Mouse (Mus musculus) CH12.LX (cell line): ENCODE results near the gene Swsap1. TPM values are rescaled to one million over a fixed set of nuclear protein-coding genes. Genes with fewer than 3 reads are reported as not detected.

ENCODE experiments used
- DNase-seq: peaks from one replicate; pipeline ENCODE4 v3.0.0-alpha.2; 2013; ENCODE audit errors: extremely low read depth
- H3K27ac ChIP-seq: 2 replicates; pipeline ENCODE4 v1.5.1; 2012; ENCODE audit warnings: low read depth, mild to moderate bottlenecking, control low read depth, moderate library complexity; ENCODE audit not compliant: insufficient read depth
- H3K27me3 ChIP-seq: replicated peaks from 2 replicates; pipeline ENCODE3; 2012; ENCODE audit warnings: inconsistent platforms
- H3K36me3 ChIP-seq, 2 experiments: replicated peaks in 1 of 2; 2 replicates each; pipeline versions ENCODE3 to v1.6.1; 2012; ENCODE audit warnings: inconsistent platforms in 1 of 2, low read length in 1 of 2, mild to moderate bottlenecking in 1 of 2, mixed read lengths in 1 of 2, moderate library complexity in 1 of 2; ENCODE audit not compliant: control insufficient read depth in 1 of 2, insufficient read depth in 1 of 2
- H3K4me1 ChIP-seq, 2 experiments: 2 replicates each; pipeline ENCODE4 v1.6.1; 2012; ENCODE audit warnings: inconsistent platforms in 1 of 2, moderate library complexity in 1 of 2; ENCODE audit not compliant: insufficient read depth in 2 of 2, control insufficient read depth in 1 of 2
- H3K4me2 ChIP-seq: 2 replicates; pipeline ENCODE4 v1.6.1; 2012; ENCODE audit warnings: low read depth, mild to moderate bottlenecking, control low read depth; ENCODE audit not compliant: poor library complexity, insufficient read depth, severe bottlenecking
- H3K4me3 ChIP-seq, 3 experiments: fragments of 150-350 bp in 1 of 3; sonication (generic) in 1 of 3; replicated peaks in 1 of 3; 2 replicates each; pipeline versions ENCODE3 to v1.5.1; 2011 to 2012; ENCODE audit warnings: low read depth in 2 of 3, low read length in 2 of 3, mild to moderate bottlenecking in 2 of 3, moderate library complexity in 2 of 3, control low read depth in 1 of 3, improper control_type of control experiment in 1 of 3, inconsistent platforms in 1 of 3, mixed read lengths in 1 of 3; ENCODE audit not compliant: poor library complexity in 1 of 3
- H3K79me2 ChIP-seq: replicated peaks from 2 replicates; pipeline ENCODE4 v1.6.1; 2012; ENCODE audit warnings: mild to moderate bottlenecking, moderate library complexity; ENCODE audit not compliant: control insufficient read depth, poor library complexity, insufficient read depth, severe bottlenecking; ENCODE audit errors: extremely low read depth
- H3K9ac ChIP-seq: 2 replicates; pipeline ENCODE4 v1.6.1; 2012; ENCODE audit warnings: low read depth, mild to moderate bottlenecking, control low read depth, moderate library complexity; ENCODE audit not compliant: insufficient read depth
- H3K9me3 ChIP-seq: replicated peaks from 2 replicates; pipeline ENCODE3; 2012; ENCODE audit warnings: low read length, inconsistent platforms, mixed read lengths
- BHLHE40 ChIP-seq: IDR thresholded peaks from 2 replicates; pipeline ENCODE4 v1.6.1; 2011; ENCODE audit warnings: mild to moderate bottlenecking, low read depth, low read length, improper control_type of control experiment
- CHD1 ChIP-seq: IDR thresholded peaks from 2 replicates; pipeline ENCODE4 v1.6.1; 2012; ENCODE audit warnings: low read depth, low read length, improper control_type of control experiment, inconsistent platforms
- CHD2 ChIP-seq: IDR thresholded peaks from 2 replicates; pipeline ENCODE4 v1.6.1; 2011; ENCODE audit warnings: low read length, improper control_type of control experiment
- ELF1 ChIP-seq: IDR thresholded peaks from 2 replicates; pipeline ENCODE4 v1.6.1; 2014; ENCODE audit warnings: low read depth, mild to moderate bottlenecking, inconsistent platforms, low read length, improper control_type of control experiment
- EP300 ChIP-seq: IDR thresholded peaks from 2 replicates; pipeline ENCODE4 v1.6.1; 2011; ENCODE audit warnings: low read length, improper control_type of control experiment
- ETS1 ChIP-seq: conservative IDR thresholded peaks from 2 replicates; pipeline ENCODE4 v1.6.1; 2012; ENCODE audit warnings: low read depth, mild to moderate bottlenecking, inconsistent platforms, low read length, improper control_type of control experiment, moderate library complexity
- GABPA ChIP-seq: IDR thresholded peaks from 2 replicates; pipeline ENCODE4 v1.6.1; 2012; ENCODE audit warnings: low read depth, low read length, improper control_type of control experiment, inconsistent platforms; ENCODE audit not compliant: insufficient replicate concordance
- HCFC1 ChIP-seq: IDR thresholded peaks from 2 replicates; pipeline ENCODE4 v1.6.1; 2012; ENCODE audit warnings: low read depth, mild to moderate bottlenecking, inconsistent platforms, low read length, improper control_type of control experiment
- JUN ChIP-seq: IDR thresholded peaks from 2 replicates; pipeline ENCODE4 v1.6.1; 2011; ENCODE audit warnings: low read depth, mild to moderate bottlenecking, low read length, improper control_type of control experiment, moderate library complexity; ENCODE audit not compliant: insufficient read depth
- KAT2A ChIP-seq: IDR thresholded peaks from 2 replicates; pipeline ENCODE4 v1.6.1; 2012; ENCODE audit warnings: low read length, improper control_type of control experiment, inconsistent platforms; ENCODE audit not compliant: insufficient replicate concordance
- MAFK ChIP-seq: IDR thresholded peaks from 2 replicates; pipeline ENCODE4 v1.6.1; 2011; ENCODE audit warnings: low read length, improper control_type of control experiment; ENCODE audit not compliant: insufficient replicate concordance
- MEF2A ChIP-seq: IDR thresholded peaks from 2 replicates; pipeline ENCODE4 v1.6.1; 2014; ENCODE audit warnings: low read depth, mild to moderate bottlenecking, inconsistent platforms, low read length, improper control_type of control experiment, borderline replicate concordance
- MXI1 ChIP-seq: IDR thresholded peaks from 2 replicates; pipeline ENCODE4 v1.6.1; 2011; ENCODE audit warnings: mild to moderate bottlenecking, low read depth, low read length, improper control_type of control experiment
- POLR2AphosphoS2 ChIP-seq: IDR thresholded peaks from 2 replicates; pipeline ENCODE4 v1.6.1; 2011; ENCODE audit warnings: low read depth, low read length, improper control_type of control experiment
- SIN3A ChIP-seq: IDR thresholded peaks from 2 replicates; pipeline ENCODE4 v1.6.1; 2012; ENCODE audit warnings: low read length, improper control_type of control experiment, inconsistent platforms
- SMC3 ChIP-seq: IDR thresholded peaks from 2 replicates; pipeline ENCODE4 v1.6.1; 2011; ENCODE audit warnings: low read depth, low read length, improper control_type of control experiment
- UBTF ChIP-seq: IDR thresholded peaks from 2 replicates; pipeline ENCODE4 v1.6.1; 2012; ENCODE audit warnings: low read depth, mild to moderate bottlenecking, inconsistent platforms, low read length, improper control_type of control experiment, moderate library complexity
- ZKSCAN1 ChIP-seq: IDR thresholded peaks from 2 replicates; pipeline ENCODE4 v1.6.1; 2012; ENCODE audit warnings: low read depth, inconsistent platforms, low read length, improper control_type of control experiment, borderline replicate concordance
- dilution Hi-C: fragments of 300-500 bp; cut with MboI; formaldehyde crosslinking; loops from 2 replicates; pipeline ENCODE4 v1.14.3; 2020; ENCODE audit warnings: low sequenced_read_pairs; ENCODE audit not compliant: extremely low pct_unique_long_range_greater_than_20kb, extremely low pct_ligation_motif_present
- in situ Hi-C: fragments of 300-500 bp; cut with MboI; formaldehyde crosslinking; loops from 3 replicates; pipeline ENCODE4 v1.14.3; 2019; ENCODE audit warnings: low sequenced_read_pairs, low pct_ligation_motif_present, low pct_unique_long_range_greater_than_20kb, mixed read lengths
- polyA plus RNA-seq: library from polyadenylated mRNA; unstranded; fragments of >175 nt; gene quantifications from 2 replicates; pipeline ENCODE4 v1.2.1, GENCODE M21; 2012; ENCODE audit warnings: low read depth; ENCODE audit not compliant: insufficient read length
- total RNA-seq, 2 experiments: library from RNA; depleted of rRNA; stranded (reverse); fragments of 300-350 nt in 1 of 2; fragments of >200 nt in 1 of 2; gene quantifications; 2 replicates each; pipeline ENCODE4 v1.2.3; 2012 to 2014

Gene Swsap1
- total and polyA plus RNA-seq, 3 experiments: 3.1 to 4.1 (median 4.0) TPM

DNA sequence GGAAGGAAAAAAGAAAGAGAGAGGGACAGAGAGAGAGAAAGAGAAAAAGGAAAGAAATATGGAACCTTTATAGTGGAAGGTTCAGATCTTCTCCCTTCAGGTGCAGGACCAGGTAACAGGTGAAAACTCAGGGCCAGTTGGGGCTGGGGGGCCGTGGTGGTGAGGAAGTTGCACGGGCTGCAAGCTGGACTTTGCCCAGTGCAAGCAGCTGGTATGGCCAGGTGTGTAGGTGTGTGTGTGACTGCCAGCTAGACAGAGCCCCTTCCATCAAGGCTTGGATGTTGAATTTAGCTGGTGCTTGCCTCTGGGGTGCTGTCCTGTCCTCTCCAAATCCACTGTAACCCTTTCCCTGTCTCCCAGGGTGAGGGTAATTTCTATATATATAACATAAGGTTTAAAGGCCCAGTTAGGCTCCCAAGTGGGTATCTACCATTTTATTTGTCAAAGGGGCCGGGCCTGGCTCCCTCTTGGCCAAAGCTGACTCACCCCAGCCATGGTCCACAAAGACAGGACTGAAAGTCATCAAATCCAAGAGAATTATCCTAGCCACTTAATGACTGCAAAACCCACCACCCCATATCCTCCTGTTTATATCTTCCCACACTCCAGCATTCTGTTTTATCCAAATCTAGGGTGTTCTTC is 38.6 kb upstream of the Swsap1 start:
- dilution Hi-C loops (no loop called here), in situ Hi-C loops (no loop called here)
- Histone ChIP-seq H3K4me1 (peaks cover 5 to 9% of the 10 kb centered on the region in 2 experiments; a peak in 3 of 4 replicates), H3K9ac (0 out of 2 replicates have a peak overlapping the region, but pooled peaks have one; percentile 35), H3K27me3 (peaks cover 57% of the 10 kb centered on the region), H3K79me2 (no peaks in the 10 kb centered on the region), H3K27ac (no peak overlapping the region), H3K36me3 (no peaks in the 10 kb centered on the region), H3K4me3 (peak overlapping the region in 1 of 3 experiments; percentile 53), H3K4me2 (peak overlapping the region; percentile 60), H3K9me3 (no peaks in the 10 kb centered on the region)
- no peak for TF ChIP-seq KAT2A
- no peak for TF ChIP-seq CHD1
- TF ChIP-seq MXI1: no peak
- no peak for TF ChIP-seq ZKSCAN1
- TF ChIP-seq CHD2: no peak
- no peak for TF ChIP-seq SIN3A
- TF ChIP-seq HCFC1: no peak
- TF ChIP-seq ELF1: no peak
- TF ChIP-seq GABPA: no peak
- TF ChIP-seq MAFK: no peak
- TF ChIP-seq ETS1: no peak
- no peak for TF ChIP-seq SMC3
- no peak for TF ChIP-seq JUN
- TF ChIP-seq BHLHE40: no peak
- no peak for TF ChIP-seq POLR2AphosphoS2
- no peak for DNase-seq

DNA sequence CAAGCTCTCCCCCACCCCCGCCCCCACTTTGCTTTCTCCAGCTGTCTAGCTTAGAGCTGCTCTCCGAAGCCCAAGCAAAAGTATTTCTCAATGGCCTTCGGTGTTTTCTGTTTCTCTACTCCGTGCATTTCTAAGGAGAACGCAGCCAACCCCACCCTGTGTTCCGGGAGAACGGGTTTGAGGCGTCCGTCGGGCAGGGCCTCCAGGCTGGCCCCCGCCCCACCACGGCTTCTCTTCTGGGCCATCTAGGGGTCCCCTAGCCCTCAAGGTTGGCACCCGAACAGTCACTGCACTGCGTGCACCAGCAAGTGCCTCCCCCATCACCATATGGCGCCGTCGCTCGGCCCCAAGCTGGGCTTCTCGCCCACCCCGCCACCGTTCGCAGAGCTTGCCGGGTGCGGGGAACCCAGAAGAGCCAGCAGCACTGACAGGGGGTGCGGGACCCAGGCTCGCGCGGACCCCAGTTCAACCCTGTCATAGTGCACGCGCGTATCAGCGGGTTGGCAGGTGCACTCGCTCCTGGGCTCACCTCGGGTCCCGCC is 38.0 kb upstream of the Swsap1 start:
- Histone ChIP-seq H3K9me3 (no peaks in the 10 kb centered on the region), H3K27ac (no peak overlapping the region), H3K27me3 (peaks cover 54% of the 10 kb centered on the region), H3K36me3 (no peaks in the 10 kb centered on the region), H3K4me1 (peaks cover 6 to 9% of the 10 kb centered on the region in 2 experiments; a peak in 3 of 4 replicates), H3K4me3 (peak overlapping the region; percentile 53 to 73 (median 53)), H3K9ac (peak overlapping the region; percentile 35), H3K4me2 (peak overlapping the region; percentile 60)
- in situ Hi-C loops: no loop called here
- no peak for DNase-seq
- dilution Hi-C loops: no loop called here
- TF ChIP-seq EP300: no peak
- no peak for TF ChIP-seq MEF2A
- TF ChIP-seq ELF1: no peak
- no peak for TF ChIP-seq SIN3A
- TF ChIP-seq CHD2: no peak
- no peak for TF ChIP-seq UBTF
- no peak for TF ChIP-seq ETS1
- TF ChIP-seq CHD1: no peak
- TF ChIP-seq, all 38 proteins: peak for 0
- no peaks in the 10 kb centered on the region for H3K79me2 ChIP-seq
